In the genomic region with DNA sequence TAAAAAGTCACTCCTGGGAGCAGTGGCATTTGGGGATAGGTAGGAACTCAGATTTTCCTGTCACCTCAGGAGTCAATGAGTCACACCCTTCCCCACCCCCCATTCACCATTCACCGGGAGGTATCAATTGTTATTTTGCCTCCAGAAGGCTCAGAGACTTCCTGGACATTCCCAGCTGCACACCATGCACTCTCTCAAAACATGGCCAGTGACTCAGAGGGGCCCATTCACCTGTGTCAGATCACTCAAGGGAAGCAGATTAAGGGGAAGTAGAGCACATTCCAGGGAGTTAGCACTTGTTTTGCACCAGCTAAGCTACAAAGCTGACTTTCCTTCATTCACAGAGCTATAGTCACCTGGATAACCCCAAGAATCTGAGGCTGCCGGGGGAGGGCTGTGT, we compare ENCODE assay signal across 25 mouse cellular contexts.
DNase-seq lines count a peak whose midpoint lies in the region; ATAC-seq lines count a peak whose summit lies in the region.
"Had no signal": no experiment of that assay in that cellular context is flagged by ENCODE, and none has a peak within 500 bp of the region (broad histone marks: within the 10 kb centered on the region; RNA-seq: fewer than 3 reads in every experiment).

No protein-coding gene starts in this region.

- H3K9me3 ChIP-seq in kidney, embryonic 14.5 days (ENCODE audit: control insufficient read depth, low read length) = no peaks in the 10 kb centered on the region
- H3K9me3 ChIP-seq in kidney, embryonic 16.5 days (ENCODE audit: low read length) = no peaks in the 10 kb centered on the region
- H3K9me3 ChIP-seq: embryonic facial prominence, embryonic 12.5 days; forebrain, embryonic 13.5 days; forebrain, embryonic 15.5 days; G1E had no signal

- WGBS in kidney, embryonic 14.5 days = 57% methylated on average over 2 of the region's 2 CpGs
- 54% methylated on average over 2 of the region's 2 CpGs for WGBS in kidney, embryonic 16.5 days

- H3K4me3 ChIP-seq in kidney, embryonic 14.5 days (ENCODE audit: low read length) = no peak overlapping the region
- H3K4me3 ChIP-seq in kidney, embryonic 16.5 days (ENCODE audit: low read length) = no peak overlapping the region
- H3K4me3 ChIP-seq: embryonic facial prominence, embryonic 12.5 days; forebrain, embryonic 13.5 days; forebrain, embryonic 15.5 days had no signal

- no peak overlapping the region for H3K27ac ChIP-seq in kidney, embryonic 14.5 days (ENCODE audit: low read depth, low read length)
- H3K27ac ChIP-seq in kidney, embryonic 16.5 days (ENCODE audit: low read length) = no peak overlapping the region
- H3K27ac ChIP-seq: embryonic facial prominence, embryonic 12.5 days; forebrain, embryonic 13.5 days; forebrain, embryonic 15.5 days had no signal

- H3K9ac ChIP-seq in kidney, embryonic 14.5 days (ENCODE audit: low read depth, low read length) = no peak overlapping the region
- no peak overlapping the region for H3K9ac ChIP-seq in kidney, embryonic 16.5 days (replicated peaks; ENCODE audit: low read length)
- H3K9ac ChIP-seq: embryonic facial prominence, embryonic 12.5 days; forebrain, embryonic 13.5 days; forebrain, embryonic 15.5 days; forebrain, postnatal 0 days had no signal

- H3K4me1 ChIP-seq in kidney, embryonic 14.5 days (ENCODE audit: control insufficient read depth, insufficient read depth, low read length) = no peaks in the 10 kb centered on the region
- H3K4me1 ChIP-seq in kidney, embryonic 16.5 days (ENCODE audit: insufficient read depth, low read length) = no peaks in the 10 kb centered on the region
- H3K4me1 ChIP-seq: embryonic facial prominence, embryonic 12.5 days; forebrain, embryonic 13.5 days; forebrain, embryonic 15.5 days had no signal

- no peaks in the 10 kb centered on the region for H3K36me3 ChIP-seq in kidney, embryonic 14.5 days (ENCODE audit: control insufficient read depth, insufficient read depth, low read length)
- no peaks in the 10 kb centered on the region for H3K36me3 ChIP-seq in kidney, embryonic 16.5 days (ENCODE audit: insufficient read depth, low read length)
- H3K36me3 ChIP-seq: embryonic facial prominence, embryonic 12.5 days; forebrain, embryonic 15.5 days; G1E had no signal

- no peak overlapping the region for H3K4me2 ChIP-seq in kidney, embryonic 14.5 days (replicated peaks; ENCODE audit: low read depth, low read length)
- H3K4me2 ChIP-seq in kidney, embryonic 16.5 days (replicated peaks; ENCODE audit: low read depth, low read length) = no peak overlapping the region
- H3K4me2 ChIP-seq: embryonic facial prominence, embryonic 12.5 days; forebrain, embryonic 13.5 days; forebrain, embryonic 15.5 days had no signal

- no peak for DNase-seq in kidney, postnatal 4 days
- no peak for DNase-seq in kidney, postnatal 36 days
- peak; percentile 83 for DNase-seq in R1 (ENCODE audit: low read depth, low spot score)
- DNase-seq in right cerebral cortex, adult 18-20 months = no peak
- no peak for DNase-seq in ovary, postnatal 36 days (ENCODE audit: low spot score)
- DNase-seq: adrenal gland, adult 8-10 months; adrenal gland, postnatal 14 days; adrenal gland, postnatal 36 days; B cell, adult 2 months; cerebellum, adult 11-12 months; cerebellum, adult 2 months; cerebellum, adult 9-10 months; cerebellum, postnatal 10 days; cerebellum, postnatal 25 days; embryo, embryonic 11 days; forebrain, postnatal 0 days had no signal

- no peaks in the 10 kb centered on the region for H3K27me3 ChIP-seq in kidney, embryonic 14.5 days (ENCODE audit: control insufficient read depth, insufficient read depth, low read length)
- H3K27me3 ChIP-seq in kidney, embryonic 16.5 days (ENCODE audit: insufficient read depth, low read length) = no peaks in the 10 kb centered on the region
- H3K27me3 ChIP-seq: embryonic facial prominence, embryonic 12.5 days; forebrain, embryonic 13.5 days; forebrain, embryonic 15.5 days had no signal

- 0 out of 2 replicates have a peak, but pooled peaks have one; percentile 20 for ATAC-seq in kidney, embryonic 14.5 days (ENCODE audit: low FRiP score, low TSS enrichment)
- ATAC-seq in kidney, embryonic 16.5 days (ENCODE audit: low FRiP score, low TSS enrichment) = peak; percentile 63; the same call in 1 of the 2 replicates
- ATAC-seq: activated CD4-positive, CD25-positive, alpha-beta regulatory T cell, adult 4 months; CD4-positive, CD25-positive, alpha-beta regulatory T cell, adult 4 months; forebrain, embryonic 13.5 days; forebrain, embryonic 15.5 days; forebrain, postnatal 0 days; Patski had no signal
